Mouse (Mus musculus) cerebellum, postnatal 36 days (tissue): ENCODE results near the gene Btbd8.

ENCODE experiments used
- DNase-seq, 2 experiments: peaks; one replicate each; pipeline ENCODE4 v3.0.0; 2021 to 2022; ENCODE audit warnings: mixed read lengths in 2 of 2

The Btbd8 gene

DNA sequence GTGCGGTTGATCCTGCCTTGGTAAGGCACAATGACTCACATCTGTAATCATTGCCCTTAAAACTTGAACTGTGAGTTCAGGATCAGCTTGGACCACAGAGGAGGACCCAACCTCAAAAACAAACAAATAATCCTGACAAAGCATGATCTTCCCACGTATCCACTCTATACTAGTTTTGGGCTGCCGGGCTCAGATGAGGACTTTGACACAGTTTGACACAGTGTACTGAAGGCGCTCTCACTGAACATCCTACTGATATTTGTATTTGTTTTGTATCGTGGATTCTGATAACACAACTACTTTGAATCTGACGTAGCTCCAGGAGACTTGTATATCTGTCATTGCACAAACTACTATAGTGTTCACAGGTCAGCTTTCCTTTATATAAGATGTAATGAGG lies 83.6 kb downstream of the Btbd8 start:
- no peak for DNase-seq

DNA sequence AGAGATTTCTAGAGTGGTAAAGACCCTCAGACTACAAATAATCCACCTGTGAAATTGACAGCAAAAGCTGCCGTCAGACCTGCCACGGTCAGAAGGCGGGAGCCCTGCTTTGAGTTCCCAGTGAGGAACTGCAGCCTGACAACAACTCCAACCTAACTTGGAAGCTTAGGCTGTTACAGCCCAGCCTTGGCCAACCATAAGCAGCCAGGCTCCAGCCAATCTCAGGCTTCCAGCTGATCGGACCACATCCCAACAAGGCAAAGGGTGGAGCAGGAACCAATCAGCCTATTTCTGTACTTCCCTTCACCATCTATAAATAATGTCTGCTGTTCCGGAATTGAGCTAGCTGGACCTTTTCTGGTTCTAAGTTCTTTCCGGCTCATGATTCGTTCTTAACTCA lies 84.1 kb downstream of the Btbd8 start:
- DNase-seq: no peak

DNA sequence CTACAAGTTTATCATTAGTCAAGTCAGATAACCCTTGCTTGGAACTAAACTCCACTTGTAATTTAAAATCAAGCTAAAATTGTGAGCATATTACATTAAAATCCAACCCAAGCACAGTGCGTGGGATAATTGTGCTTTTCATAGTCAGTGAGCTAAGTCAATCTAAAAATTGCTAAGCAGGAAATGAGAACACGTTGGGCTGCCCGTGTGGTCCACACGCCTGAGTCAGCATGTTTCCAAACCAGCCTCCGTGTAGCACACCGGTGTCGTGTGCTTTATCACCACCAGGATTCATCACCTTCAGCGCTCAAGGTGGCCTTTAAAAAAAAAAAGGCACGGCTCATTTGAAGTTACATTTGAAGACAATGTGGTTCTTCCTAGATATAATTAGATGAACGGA lies 86.5 kb downstream of the Btbd8 start:
- no peak for DNase-seq

DNA sequence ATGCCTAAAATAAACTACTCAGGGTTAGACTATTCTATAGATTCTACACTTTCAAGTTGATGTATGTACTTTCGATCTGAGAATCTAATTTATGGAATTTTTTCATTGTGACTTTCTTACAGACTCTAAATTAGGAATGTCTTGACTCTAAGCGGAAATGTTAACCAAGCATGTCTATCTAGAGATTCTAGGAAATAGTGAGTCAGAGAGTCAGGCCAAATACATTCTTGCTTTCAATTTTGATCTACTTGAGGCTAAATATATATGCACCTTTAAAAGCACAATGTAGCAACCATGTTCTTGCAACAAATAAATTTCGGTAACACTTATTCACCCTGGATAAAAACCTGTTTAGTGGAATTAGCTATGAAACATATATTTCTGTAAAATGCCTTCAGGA lies 91.1 kb downstream of the Btbd8 start:
- DNase-seq: no peak

DNA sequence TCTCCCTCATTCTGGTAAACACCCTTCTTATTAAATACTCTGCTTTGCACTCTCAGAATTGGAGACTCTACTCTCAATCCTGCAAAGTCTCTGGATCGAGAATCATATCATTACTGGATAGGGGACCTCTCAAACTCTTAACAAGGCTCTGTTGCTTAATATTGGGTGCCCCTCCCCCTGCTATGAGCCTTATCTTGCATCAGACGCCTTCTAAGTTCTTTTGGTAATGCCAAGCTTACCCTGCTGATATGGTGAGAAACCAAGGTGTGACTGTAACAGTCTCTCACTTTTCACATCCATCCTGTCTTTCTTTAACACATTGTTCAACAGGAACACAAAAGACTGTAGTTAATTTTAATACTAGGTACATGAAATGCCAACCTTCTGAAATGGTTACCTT lies 95.8 kb downstream of the Btbd8 start:
- DNase-seq: no peak

DNA sequence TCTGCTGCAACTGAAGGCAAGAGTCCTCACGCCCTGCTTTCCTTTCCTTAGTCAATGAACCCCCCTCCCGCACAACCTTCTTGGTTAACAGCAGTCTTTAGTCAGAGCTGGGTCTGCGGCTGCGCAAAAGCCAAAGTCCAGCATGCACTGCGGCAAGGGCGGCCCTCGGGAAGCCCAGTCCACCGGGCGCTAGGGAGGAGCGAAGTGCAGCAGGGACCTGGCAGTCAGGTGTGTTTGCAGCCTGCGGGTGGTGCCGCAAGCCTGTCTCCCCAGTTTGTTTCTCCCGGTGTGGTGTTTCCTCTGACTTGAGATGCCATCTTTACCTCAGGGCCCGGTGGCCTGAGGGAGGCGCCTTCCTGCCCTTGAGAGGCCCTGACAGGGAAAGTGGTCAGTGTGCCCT lies 96.8 kb downstream of the Btbd8 start, which contains the start of gene 1700028K03Rik:
1700028K03Rik (plus strand) TSS at position 129 of the 400 bp plus-strand sequence.
- DNase-seq: no peak

DNA sequence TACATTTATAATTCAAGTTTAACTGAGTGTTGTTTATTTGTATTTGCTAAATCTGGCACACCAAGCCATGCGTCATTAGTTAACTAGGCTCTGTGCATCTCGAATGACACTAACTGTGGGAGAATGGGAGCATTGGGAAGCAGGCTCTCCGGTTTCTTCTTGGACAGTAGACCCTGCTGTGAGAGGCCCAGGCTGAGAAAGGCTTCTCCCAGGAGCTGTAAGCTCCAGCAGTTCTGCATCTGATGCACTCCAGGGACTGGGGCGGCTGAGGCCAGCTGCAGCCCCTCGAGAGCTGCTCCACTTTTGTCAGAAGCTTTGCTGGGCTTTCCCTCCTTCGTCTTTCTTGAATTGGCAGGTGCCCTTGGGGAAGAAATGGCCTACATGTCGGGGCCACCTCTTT lies 103.9 kb downstream of the Btbd8 start:
- no peak for DNase-seq

DNA sequence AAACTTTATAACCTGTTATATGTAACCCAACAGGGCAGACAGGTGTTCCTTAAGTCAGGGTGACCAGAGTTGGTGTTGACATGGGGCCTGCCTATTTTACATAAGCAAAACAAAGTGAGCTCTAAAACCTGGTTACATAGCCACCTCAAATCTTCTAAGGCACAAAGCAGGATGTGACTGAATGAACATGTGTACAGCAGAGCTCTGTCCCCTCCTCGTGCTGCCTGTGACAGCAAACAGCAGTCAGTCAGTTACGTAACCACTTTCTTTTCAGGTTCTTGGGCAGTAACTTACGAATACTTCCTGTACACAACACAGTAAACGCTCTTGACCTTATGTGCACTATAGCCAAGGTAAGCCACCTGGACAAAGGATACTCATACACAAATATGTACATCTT lies 108.1 kb downstream of the Btbd8 start:
- no peak for DNase-seq

DNA sequence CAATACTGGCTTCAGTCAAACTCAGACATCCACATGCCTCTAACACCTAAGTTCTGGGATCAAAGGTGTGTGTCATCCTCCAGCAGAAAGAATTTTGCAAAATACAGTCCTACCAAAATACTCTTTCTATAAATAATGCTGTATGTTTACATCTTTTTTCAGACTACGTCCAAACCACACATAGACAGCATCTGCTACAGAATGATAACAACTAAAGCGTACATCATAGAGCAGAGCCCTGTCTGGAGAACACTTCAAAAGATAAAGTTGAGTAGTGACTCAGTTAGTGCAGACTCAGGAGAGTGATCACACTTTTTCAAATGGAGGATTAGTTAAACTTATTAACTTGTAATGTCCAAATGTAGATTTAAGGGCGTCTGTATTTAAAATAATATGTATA lies 110.2 kb downstream of the Btbd8 start:
- DNase-seq: no peak

DNA sequence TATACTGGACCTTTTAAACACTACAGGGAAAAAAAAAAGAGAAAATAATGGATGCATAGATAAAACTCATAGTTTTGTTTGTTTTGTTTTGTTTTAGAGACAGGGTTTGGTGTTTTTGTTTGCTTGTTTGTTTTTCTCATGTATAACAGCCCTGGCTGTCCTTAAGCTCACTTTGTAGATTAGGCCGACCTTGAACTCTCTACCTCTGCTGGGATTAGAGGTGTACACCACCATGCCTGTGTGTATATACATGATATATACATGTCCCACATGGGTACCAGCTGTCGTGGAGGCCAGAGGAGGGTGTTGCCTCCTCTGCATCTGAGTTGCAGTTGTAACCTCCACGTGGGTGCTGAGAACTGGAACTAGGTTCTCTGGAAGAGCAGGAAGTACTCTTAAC lies 110.6 kb downstream of the Btbd8 start:
- DNase-seq: no peak

DNA sequence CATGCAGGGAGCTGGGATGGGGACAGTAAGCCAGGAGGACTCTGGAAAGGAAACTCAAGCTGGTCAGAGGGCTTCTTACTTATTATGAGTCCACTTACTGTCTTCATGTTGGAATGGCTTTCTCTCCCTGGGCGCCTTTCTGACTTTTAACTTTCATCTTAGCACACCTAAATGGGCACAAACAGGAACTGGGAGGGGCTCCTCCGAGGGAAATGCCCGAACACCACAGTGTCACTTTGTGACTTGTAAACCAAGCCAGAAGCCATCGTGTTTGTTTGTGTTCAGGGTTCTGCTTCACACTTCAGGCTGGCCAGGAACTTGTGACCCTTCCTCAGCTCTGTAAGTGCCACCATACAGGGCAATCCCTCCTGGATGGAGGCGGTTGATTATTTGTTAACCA lies 116.5 kb downstream of the Btbd8 start:
- no peak for DNase-seq

DNA sequence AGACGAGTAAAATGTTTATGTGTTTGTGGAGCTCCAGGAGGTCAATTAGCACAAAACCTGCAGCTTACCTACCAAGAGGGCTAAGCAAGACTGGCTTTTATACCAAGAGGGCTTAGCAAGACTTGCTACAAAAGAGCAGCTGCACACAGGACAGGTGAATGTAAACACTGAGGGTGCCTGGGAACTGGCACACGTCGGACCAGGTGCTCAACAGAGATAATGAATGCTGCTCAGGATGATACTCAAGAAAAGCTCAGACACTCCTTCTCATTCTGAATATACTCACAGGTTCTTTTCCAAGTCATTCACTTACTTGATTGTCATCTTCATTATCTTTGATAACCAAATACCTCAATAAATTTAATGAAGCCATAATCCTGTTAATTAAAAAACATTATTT lies 119.2 kb downstream of the Btbd8 start:
- no peak for DNase-seq
